Mouse (Mus musculus) E14TG2a.4 (cell line): Measurements from ENCODE around the gene Fut1.

Experiments used
- H3K27me3 ChIP-seq: 2 replicates; pipeline ENCODE4 v1.6.1; 2014; ENCODE audit warnings: low read length, control low read depth; ENCODE audit not compliant: insufficient read depth
- H3K36me3 ChIP-seq: 2 replicates; pipeline ENCODE4 v1.6.1; 2014; ENCODE audit warnings: low read length, control low read depth; ENCODE audit not compliant: insufficient read depth
- H3K4me1 ChIP-seq: replicated peaks from 2 replicates; pipeline ENCODE4 v1.6.1; 2014; ENCODE audit warnings: low read depth, low read length, control low read depth
- H3K4me3 ChIP-seq: replicated peaks from 2 replicates; pipeline ENCODE4 v1.5.1; 2014; ENCODE audit warnings: mild to moderate bottlenecking, low read length
- H3K9me3 ChIP-seq: 2 replicates; pipeline ENCODE4 v1.6.1; 2014; ENCODE audit warnings: low read length, control low read depth
- CTCF ChIP-seq: conservative IDR thresholded peaks from 2 replicates; pipeline ENCODE4 v1.5.1; 2014; ENCODE audit warnings: low read length
- NANOG ChIP-seq: IDR thresholded peaks from 2 replicates; pipeline ENCODE4 v1.6.1; 2014; ENCODE audit warnings: borderline replicate concordance, low read length, mixed read lengths
- POU5F1 ChIP-seq: IDR thresholded peaks from 2 replicates; pipeline ENCODE4 v1.6.1; 2014; ENCODE audit warnings: low read length, borderline replicate concordance

Fut1 gene

GRCm38 (mm10) chr7:45632499-45632898 lies 15.4 kb downstream of the Fut1 start:
- H3K9me3 ChIP-seq = no peaks in the 10 kb centered on the region
- peaks cover 62% of the 10 kb centered on the region for H3K4me1 ChIP-seq
- peaks cover 12% of the 10 kb centered on the region for H3K36me3 ChIP-seq
- H3K27me3 ChIP-seq = peaks cover 45% of the 10 kb centered on the region
- no peak for TF ChIP-seq NANOG
- TF ChIP-seq CTCF = no peak
- TF ChIP-seq POU5F1 = no peak
- H3K4me3 ChIP-seq = peak overlapping the region; percentile 77

- TF ChIP-seq CTCF (no peak), POU5F1 (no peak), NANOG (no peak)
- no peaks in the 10 kb centered on the region for H3K9me3 ChIP-seq
- peaks cover 43% of the 10 kb centered on the region for H3K27me3 ChIP-seq
- H3K4me3 ChIP-seq = no peak overlapping the region
- H3K36me3 ChIP-seq = peaks cover 16% of the 10 kb centered on the region
- H3K4me1 ChIP-seq = peaks cover 70% of the 10 kb centered on the region
These were observed 18.0 kb downstream of the Fut1 start for GRCm38 (mm10) chr7:45634946-45635681.

- no peak overlapping the region for H3K4me3 ChIP-seq
- peaks cover 70% of the 10 kb centered on the region for H3K4me1 ChIP-seq
- TF ChIP-seq NANOG = no peak; the same call in 1 of the 2 replicates
- TF ChIP-seq CTCF = no peak
- no peak for TF ChIP-seq POU5F1
These were observed 18.9 kb downstream of the Fut1 start for GRCm38 (mm10) chr7:45635711-45636688.

GRCm38 (mm10) chr7:45637710-45638109 lies 20.6 kb downstream of the Fut1 start:
- Histone ChIP-seq H3K4me1 (peaks cover 83% of the 10 kb centered on the region), H3K4me3 (no peak overlapping the region), H3K27me3 (peaks cover 50% of the 10 kb centered on the region), H3K9me3 (no peaks in the 10 kb centered on the region), H3K36me3 (peaks cover 16% of the 10 kb centered on the region)
- TF ChIP-seq CTCF (no peak), NANOG (no peak), POU5F1 (no peak)

More at GRCm38 (mm10) chr7:45635711-45636688, 18.9 kb downstream of the Fut1 start:
- H3K9me3 ChIP-seq = no peaks in the 10 kb centered on the region
- peaks cover 16% of the 10 kb centered on the region for H3K36me3 ChIP-seq
- H3K27me3 ChIP-seq = peaks cover 49% of the 10 kb centered on the region

- TF ChIP-seq POU5F1 (no peak), CTCF (no peak), NANOG (no peak)
- Histone ChIP-seq H3K36me3 (peaks cover 16% of the 10 kb centered on the region), H3K4me1 (peaks cover 83% of the 10 kb centered on the region), H3K4me3 (peak overlapping the region; percentile 35), H3K27me3 (peaks cover 41% of the 10 kb centered on the region), H3K9me3 (no peaks in the 10 kb centered on the region)
These were observed 21.7 kb downstream of the Fut1 start for GRCm38 (mm10) chr7:45638623-45639401.

GRCm38 (mm10) chr7:45639561-45640027 lies 22.5 kb downstream of the Fut1 start, which contains the start of gene Mamstr:
TSS of gene Mamstr (plus strand) at chr7:45639977.
- Histone ChIP-seq H3K4me3 (peak within 1 kb of the TSS; percentile 35), H3K36me3 (peaks cover 16% of the 10 kb centered on the region), H3K9me3 (no peaks in the 10 kb centered on the region), H3K27me3 (peaks cover 47% of the 10 kb centered on the region), H3K4me1 (peaks cover 90% of the 10 kb centered on the region)
- no peak for TF ChIP-seq NANOG
- TF ChIP-seq CTCF = no peak
- no peak for TF ChIP-seq POU5F1

- Histone ChIP-seq H3K4me1 (peaks cover 87% of the 10 kb centered on the region), H3K36me3 (peaks cover 16% of the 10 kb centered on the region), H3K9me3 (no peaks in the 10 kb centered on the region), H3K4me3 (no peak overlapping the region), H3K27me3 (peaks cover 52% of the 10 kb centered on the region)
- TF ChIP-seq CTCF = no peak
- no peak for TF ChIP-seq POU5F1
- TF ChIP-seq NANOG = no peak
These were observed 23.3 kb downstream of the Fut1 start for GRCm38 (mm10) chr7:45640191-45640957.
